Comparison of ENCODE assay signal across 8 mouse cellular contexts in genomic region chr1:34432411-34432775, GRCm38 (mm10). TPM values are rescaled to one million over a fixed set of nuclear protein-coding genes. Genes with fewer than 3 reads are reported as not detected.
DNase-seq lines count a peak whose midpoint lies in the region; ATAC-seq lines count a peak whose summit lies in the region.

No protein-coding gene starts in this region.

- peaks cover 35% of the 10 kb centered on the region for H3K9me3 ChIP-seq in liver, embryonic 12.5 days (replicated peaks)
- H3K9me3 ChIP-seq in neural tube, embryonic 15.5 days (replicated peaks) = peaks cover 5% of the 10 kb centered on the region; the same call in 1 of the 2 replicates

- no peaks in the 10 kb centered on the region for H3K27me3 ChIP-seq in liver, embryonic 12.5 days (replicated peaks)
- no peaks in the 10 kb centered on the region for H3K27me3 ChIP-seq in neural tube, embryonic 15.5 days (replicated peaks)

- 69% methylated on average over 13 of the region's 13 CpGs for WGBS in liver, embryonic 12.5 days (ENCODE audit: insufficient replicate concordance)
- WGBS in neural tube, embryonic 15.5 days = 30% methylated on average over 13 of the region's 13 CpGs

- DNase-seq in ovary, postnatal 36 days (ENCODE audit: low spot score) = peak; percentile 50
- no peak for DNase-seq in ovary, postnatal 14 days (ENCODE audit: low spot score)
- DNase-seq in cerebellum, postnatal 36 days = peak; percentile 44 to 46
- DNase-seq in heart, postnatal 14 days = peak; percentile 26 to 51
- DNase-seq in urinary bladder, postnatal 14 days (ENCODE audit: low spot score) = no peak
- no peak for DNase-seq in spleen, adult 12 weeks (ENCODE audit: low spot score)

- no peak for ATAC-seq in liver, embryonic 12.5 days
- ATAC-seq in neural tube, embryonic 15.5 days (ENCODE audit: low FRiP score) = no peak

- intact Hi-C loops in heart, postnatal 14 days (cut with DNase I) = no loop called here

- H3K27ac ChIP-seq in liver, embryonic 12.5 days = no peak overlapping the region
- H3K27ac ChIP-seq in neural tube, embryonic 15.5 days (replicated peaks) = peak overlapping the region; percentile 45

- H3K9ac ChIP-seq in liver, embryonic 12.5 days = peak overlapping the region; percentile 62
- peak overlapping the region; percentile 45 for H3K9ac ChIP-seq in neural tube, embryonic 15.5 days (replicated peaks)

- peaks cover 29% of the 10 kb centered on the region for H3K4me1 ChIP-seq in liver, embryonic 12.5 days
- peaks cover 22% of the 10 kb centered on the region for H3K4me1 ChIP-seq in neural tube, embryonic 15.5 days

- peaks cover 25% of the 10 kb centered on the region for H3K36me3 ChIP-seq in liver, embryonic 12.5 days
- H3K36me3 ChIP-seq in neural tube, embryonic 15.5 days = no peaks in the 10 kb centered on the region; the same call in 1 of the 2 replicates

- H3K4me3 ChIP-seq in liver, embryonic 12.5 days = peak overlapping the region; percentile 72
- peak overlapping the region; percentile 48 for H3K4me3 ChIP-seq in neural tube, embryonic 15.5 days (replicated peaks)

- H3K4me2 ChIP-seq in liver, embryonic 12.5 days = peak overlapping the region; percentile 74
- H3K4me2 ChIP-seq in neural tube, embryonic 15.5 days = peak overlapping the region; percentile 63

RNA-seq across cellular contexts. Expression of gene Ccdc115, which starts 7.1 kb away (rescaled TPM):
- 10 to 100 TPM; 14.1 to 15.0 TPM for total RNA-seq in heart, postnatal 14 days (2021)
- 34.3 and 35.1 TPM in 2 replicates for polyA plus RNA-seq in liver, embryonic 12.5 days (2016; fragmentation: Nextera tagmentation; extraction: Ambion mirVana)
- 63.9 and 65.2 TPM in 2 replicates for polyA plus RNA-seq in neural tube, embryonic 15.5 days (2015; fragmentation: Nextera tagmentation; extraction: Ambion mirVana)

RNA-seq across cellular contexts. Expression of gene Imp4, which starts 7.3 kb away (rescaled TPM):
- total RNA-seq in heart, postnatal 14 days (2021) = 10 to 100 TPM; 28.5 to 30.0 TPM
- polyA plus RNA-seq in liver, embryonic 12.5 days (2016; fragmentation: Nextera tagmentation; extraction: Ambion mirVana) = 96.4 and 100 TPM in 2 replicates
- polyA plus RNA-seq in neural tube, embryonic 15.5 days (2015; fragmentation: Nextera tagmentation; extraction: Ambion mirVana) = 48.6 and 61.0 TPM in 2 replicates

RNA-seq across cellular contexts. Expression of gene Ptpn18, which starts 27.2 kb away (rescaled TPM):
- 1 to 10 TPM; 7.2 to 7.5 TPM for total RNA-seq in heart, postnatal 14 days (2021)
- polyA plus RNA-seq in liver, embryonic 12.5 days (2016; fragmentation: Nextera tagmentation; extraction: Ambion mirVana) = 18.6 and 19.1 TPM in 2 replicates
- polyA plus RNA-seq in neural tube, embryonic 15.5 days (2015; fragmentation: Nextera tagmentation; extraction: Ambion mirVana) = 6.0 and 18.1 TPM in 2 replicates

Comparison
In these comparisons a context has a peak if more than half of its experiments do, and no peak if none do; other contexts are left out.
1. DNase-seq: peak in ovary, postnatal 36 days (single experiment), cerebellum, postnatal 36 days (2 of 2) and heart, postnatal 14 days (2 of 2); none in ovary, postnatal 14 days (single experiment), urinary bladder, postnatal 14 days (single experiment) and spleen, adult 12 weeks (single experiment).